Mouse (Mus musculus) liver, embryonic 13.5 days (tissue): ENCODE data around the gene Cyp3a11. TPM values are rescaled to one million over a fixed set of nuclear protein-coding genes. Genes with fewer than 3 reads are reported as not detected.
"Not testable (repeated sequence)": the region's sequence is repeated elsewhere in the genome, so short reads cannot be mapped to it uniquely, and the experiment has no call there.

Experiments used
- ATAC-seq: fragments of 200-750 bp; cut with Nextera tagmentation; 2 replicates; pipeline ENCODE4 v1.8.0; 2017; ENCODE audit warnings: low read depth, mild to moderate bottlenecking, moderate number of reproducible peaks, moderate library complexity
- DNase-seq: peaks from one replicate; pipeline ENCODE4 v3.0.0; 2022
- H3K27ac ChIP-seq: fragments of 300-500 bp; sonication (generic); 2 replicates; pipeline ENCODE4 v1.5.1; 2015; ENCODE audit warnings: moderate library complexity, mild to moderate bottlenecking, inconsistent platforms
- H3K27me3 ChIP-seq: fragments of 300-500 bp; sonication (generic); 2 replicates; pipeline ENCODE4 v1.6.1; 2015; ENCODE audit warnings: mild to moderate bottlenecking, inconsistent platforms
- H3K36me3 ChIP-seq: fragments of 300-500 bp; sonication (generic); 2 replicates; pipeline ENCODE4 v1.6.1; 2015; ENCODE audit warnings: mild to moderate bottlenecking, inconsistent platforms
- H3K4me1 ChIP-seq: fragments of 300-500 bp; sonication (generic); replicated peaks from 2 replicates; pipeline ENCODE4 v1.6.1; 2015; ENCODE audit warnings: inconsistent platforms
- H3K4me2 ChIP-seq: fragments of 300-500 bp; sonication (generic); 2 replicates; pipeline ENCODE4 v1.6.1; 2015; ENCODE audit warnings: inconsistent platforms, mild to moderate bottlenecking, moderate library complexity
- H3K4me3 ChIP-seq: fragments of 300-500 bp; sonication (generic); replicated peaks from 2 replicates; pipeline ENCODE4 v1.5.1; 2015; ENCODE audit warnings: mild to moderate bottlenecking, inconsistent platforms
- H3K9ac ChIP-seq: fragments of 300-500 bp; sonication (generic); 2 replicates; pipeline ENCODE4 v1.6.1; 2015; ENCODE audit warnings: mild to moderate bottlenecking, inconsistent platforms
- H3K9me3 ChIP-seq: fragments of 300-500 bp; sonication (generic); replicated peaks from 2 replicates; pipeline ENCODE4 v1.6.1; 2016; ENCODE audit warnings: inconsistent platforms
- WGBS: fragments of 180-500 bp; shearing (Covaris S2); methylation state at CpG from one replicate; pipeline ENCODE4 v1.1.7; 2015; ENCODE audit not compliant: insufficient replicate concordance; 5-methylcytosine and 5-hydroxymethylcytosine counted together
- polyA plus RNA-seq: library from polyadenylated mRNA; unstranded; fragments of >200 nt; fragmentation: Nextera tagmentation; extraction: Ambion mirVana; gene quantifications from 2 replicates; pipeline ENCODE4 v1.2.1, GENCODE M21; 2015

Gene Cyp3a11
- polyA plus RNA-seq, result 0.85 and 0.98 TPM in 2 replicates

- ATAC-seq, result no peak
- WGBS, result 54% methylated on average over 3 of the region's 3 CpGs
- H3K27ac ChIP-seq, result no peak within 1 kb of the TSS
- no peak within 1 kb of the TSS for H3K4me3 ChIP-seq
- no peaks in the 10 kb centered on the region for H3K4me1 ChIP-seq
- DNase-seq, result no peak
- H3K36me3 ChIP-seq, result no peaks in the 10 kb centered on the region
- no peak within 1 kb of the TSS for H3K4me2 ChIP-seq
- H3K9me3 ChIP-seq, result peaks cover 8% of the 10 kb centered on the region; the same call in 1 of the 2 replicates
- H3K9ac ChIP-seq, result no peak within 1 kb of the TSS
- H3K27me3 ChIP-seq, result no peaks in the 10 kb centered on the region
Measured at GRCm38 (mm10) chr5:145879688-145880087, at the start of gene Cyp3a11. Cyp3a11 (minus strand) TSS chr5:145879964.

GRCm38 (mm10) chr5:145912912-145913311, 33.1 kb upstream of the Cyp3a11 start:
- Histone ChIP-seq H3K4me2 (no peak overlapping the region), H3K4me3 (no peak overlapping the region), H3K36me3 (no peaks in the 10 kb centered on the region), H3K4me1 (no peaks in the 10 kb centered on the region), H3K9me3 (peaks cover 4% of the 10 kb centered on the region; the same call in 1 of the 2 replicates), H3K27ac (no peak overlapping the region), H3K9ac (no peak overlapping the region), H3K27me3 (no peaks in the 10 kb centered on the region)
- no peak for ATAC-seq
- DNase-seq, result no peak

GRCm38 (mm10) chr5:145911781-145912180, 32.0 kb upstream of the Cyp3a11 start:
- no peak overlapping the region for H3K9ac ChIP-seq
- no peak overlapping the region for H3K4me3 ChIP-seq
- no peak overlapping the region for H3K4me2 ChIP-seq
- H3K36me3 ChIP-seq, result no peaks in the 10 kb centered on the region
- no peaks in the 10 kb centered on the region for H3K27me3 ChIP-seq
- ATAC-seq, result no peak
- H3K4me1 ChIP-seq, result no peaks in the 10 kb centered on the region
- DNase-seq, result no peak
- H3K27ac ChIP-seq, result no peak overlapping the region
- peaks cover 4% of the 10 kb centered on the region; the same call in 1 of the 2 replicates for H3K9me3 ChIP-seq

- ATAC-seq, H3K4me3 ChIP-seq, H3K27ac ChIP-seq, H3K9ac ChIP-seq, H3K9me3 ChIP-seq, H3K4me1 ChIP-seq, DNase-seq, H3K27me3 ChIP-seq, H3K4me2 ChIP-seq, H3K36me3 ChIP-seq: not testable (repeated sequence)
- 65% methylated on average over 2 of the region's 2 CpGs for WGBS
Measured at GRCm38 (mm10) chr5:145906937-145907336, 27.2 kb upstream of the Cyp3a11 start.

- Histone ChIP-seq H3K4me2 (no peak overlapping the region), H3K36me3 (no peaks in the 10 kb centered on the region), H3K4me3 (no peak overlapping the region), H3K27ac (no peak overlapping the region), H3K4me1 (no peaks in the 10 kb centered on the region), H3K27me3 (no peaks in the 10 kb centered on the region), H3K9me3 (peaks cover 7% of the 10 kb centered on the region; the same call in 1 of the 2 replicates), H3K9ac (no peak overlapping the region)
- no peak for DNase-seq
- WGBS, result 69% methylated on average over 1 of the region's 1 CpGs
- ATAC-seq, result no peak
Measured at GRCm38 (mm10) chr5:145904535-145904934, 24.8 kb upstream of the Cyp3a11 start.

GRCm38 (mm10) chr5:145903349-145903748, 23.6 kb upstream of the Cyp3a11 start:
- no peak overlapping the region for H3K9ac ChIP-seq
- no peak for ATAC-seq
- no peak overlapping the region for H3K4me3 ChIP-seq
- no peak overlapping the region for H3K4me2 ChIP-seq
- DNase-seq, result no peak
- H3K36me3 ChIP-seq, result no peaks in the 10 kb centered on the region
- no peaks in the 10 kb centered on the region for H3K27me3 ChIP-seq
- no peaks in the 10 kb centered on the region for H3K4me1 ChIP-seq
- H3K9me3 ChIP-seq, result peaks cover 7% of the 10 kb centered on the region; the same call in 1 of the 2 replicates
- H3K27ac ChIP-seq, result no peak overlapping the region
- 77% methylated on average over 1 of the region's 1 CpGs for WGBS

GRCm38 (mm10) chr5:145900436-145900990, 20.7 kb upstream of the Cyp3a11 start:
- no peaks in the 10 kb centered on the region for H3K27me3 ChIP-seq
- H3K36me3 ChIP-seq, result no peaks in the 10 kb centered on the region
- H3K4me3 ChIP-seq, result no peak overlapping the region
- ATAC-seq (no peak), DNase-seq (no peak)
- 35% methylated on average over 2 of the region's 2 CpGs for WGBS
- no peak overlapping the region for H3K27ac ChIP-seq
- H3K4me1 ChIP-seq, result no peaks in the 10 kb centered on the region
- no peak overlapping the region for H3K9ac ChIP-seq
- H3K9me3 ChIP-seq, result 0 out of 2 replicates have a peak, but pooled peaks cover 10% of the 10 kb centered on the region
- H3K4me2 ChIP-seq, result no peak overlapping the region

- Histone ChIP-seq H3K9me3 (0 out of 2 replicates have a peak, but pooled peaks cover 3% of the 10 kb centered on the region), H3K27me3 (no peaks in the 10 kb centered on the region), H3K9ac (no peak overlapping the region), H3K36me3 (no peaks in the 10 kb centered on the region), H3K4me3 (no peak overlapping the region), H3K27ac (no peak overlapping the region), H3K4me2 (no peak overlapping the region), H3K4me1 (no peaks in the 10 kb centered on the region)
- DNase-seq (no peak), ATAC-seq (no peak)
- 31% methylated on average over 1 of the region's 1 CpGs for WGBS
Measured at GRCm38 (mm10) chr5:145897271-145897670, 17.5 kb upstream of the Cyp3a11 start.

- ATAC-seq (no peak), DNase-seq (no peak)
- H3K4me3 ChIP-seq, result no peak overlapping the region
Measured at GRCm38 (mm10) chr5:145881207-145881606, 1.4 kb upstream of the Cyp3a11 start.

GRCm38 (mm10) chr5:145867433-145867832, 12.3 kb downstream of the Cyp3a11 start:
- H3K4me3 ChIP-seq, H3K27me3 ChIP-seq, H3K4me1 ChIP-seq, H3K9ac ChIP-seq, DNase-seq, ATAC-seq, H3K27ac ChIP-seq, H3K36me3 ChIP-seq, H3K4me2 ChIP-seq: not testable (repeated sequence)
- peaks cover 13% of the 10 kb centered on the region; the same call in 1 of the 2 replicates for H3K9me3 ChIP-seq

More at GRCm38 (mm10) chr5:145881207-145881606, 1.4 kb upstream of the Cyp3a11 start:
- Histone ChIP-seq H3K9ac (no peak overlapping the region), H3K4me2 (no peak overlapping the region), H3K27ac (no peak overlapping the region), H3K36me3 (no peaks in the 10 kb centered on the region), H3K9me3 (peaks cover 8% of the 10 kb centered on the region; the same call in 1 of the 2 replicates), H3K27me3 (no peaks in the 10 kb centered on the region), H3K4me1 (no peaks in the 10 kb centered on the region)

- ATAC-seq, H3K4me3 ChIP-seq: not testable (repeated sequence)
- WGBS, result 47% methylated on average over 2 of the region's 2 CpGs
Measured at GRCm38 (mm10) chr5:145805796-145806195, 74.0 kb downstream of the Cyp3a11 start, which contains the start of gene Cyp3a44. Cyp3a44 (minus strand) TSS chr5:145805874.

More at GRCm38 (mm10) chr5:145805796-145806195, 74.0 kb downstream of the Cyp3a11 start, which contains the start of gene Cyp3a44:
- not testable (repeated sequence) for H3K27me3 ChIP-seq, H3K4me2 ChIP-seq, H3K9me3 ChIP-seq, H3K27ac ChIP-seq, H3K36me3 ChIP-seq, H3K4me1 ChIP-seq, H3K9ac ChIP-seq, DNase-seq
